Mouse (Mus musculus) adrenal gland, postnatal 36 days (tissue): Measurements from ENCODE around the gene Srarp. TPM values are rescaled to one million over a fixed set of nuclear protein-coding genes. Genes with fewer than 3 reads are reported as not detected.
A peak's percentile ranks its signal among the peaks of the same experiment; 100 is the strongest.

ENCODE experiments used
- DNase-seq, 2 experiments: peaks; one replicate each; pipeline ENCODE4 v3.0.0; 2021; ENCODE audit warnings: mixed read lengths in 1 of 2
- total RNA-seq, 2 experiments: library from RNA; stranded (reverse); gene quantifications; 2 replicates each; pipeline ENCODE4 v1.2.3; 2021

Srarp gene
- total RNA-seq, 2 experiments from 2014 or later = not detected

GRCm38 (mm10) chr4:141456193-141456938 lies 20.5 kb upstream of the Srarp start:
- DNase-seq = no peak

GRCm38 (mm10) chr4:141455526-141455925 lies 19.6 kb upstream of the Srarp start:
- DNase-seq = no peak

GRCm38 (mm10) chr4:141454581-141455350 lies 18.9 kb upstream of the Srarp start:
- peak; percentile 46 to 48 for DNase-seq

GRCm38 (mm10) chr4:141451916-141452450 lies 16.1 kb upstream of the Srarp start:
- peak; percentile 45 to 65 for DNase-seq

GRCm38 (mm10) chr4:141451251-141451650 lies 15.3 kb upstream of the Srarp start:
- DNase-seq = no peak

GRCm38 (mm10) chr4:141446211-141446610 lies 10.3 kb upstream of the Srarp start:
- DNase-seq = no peak

- DNase-seq = no peak
Measured at GRCm38 (mm10) chr4:141445328-141445720, 9.4 kb upstream of the Srarp start.

DNA sequence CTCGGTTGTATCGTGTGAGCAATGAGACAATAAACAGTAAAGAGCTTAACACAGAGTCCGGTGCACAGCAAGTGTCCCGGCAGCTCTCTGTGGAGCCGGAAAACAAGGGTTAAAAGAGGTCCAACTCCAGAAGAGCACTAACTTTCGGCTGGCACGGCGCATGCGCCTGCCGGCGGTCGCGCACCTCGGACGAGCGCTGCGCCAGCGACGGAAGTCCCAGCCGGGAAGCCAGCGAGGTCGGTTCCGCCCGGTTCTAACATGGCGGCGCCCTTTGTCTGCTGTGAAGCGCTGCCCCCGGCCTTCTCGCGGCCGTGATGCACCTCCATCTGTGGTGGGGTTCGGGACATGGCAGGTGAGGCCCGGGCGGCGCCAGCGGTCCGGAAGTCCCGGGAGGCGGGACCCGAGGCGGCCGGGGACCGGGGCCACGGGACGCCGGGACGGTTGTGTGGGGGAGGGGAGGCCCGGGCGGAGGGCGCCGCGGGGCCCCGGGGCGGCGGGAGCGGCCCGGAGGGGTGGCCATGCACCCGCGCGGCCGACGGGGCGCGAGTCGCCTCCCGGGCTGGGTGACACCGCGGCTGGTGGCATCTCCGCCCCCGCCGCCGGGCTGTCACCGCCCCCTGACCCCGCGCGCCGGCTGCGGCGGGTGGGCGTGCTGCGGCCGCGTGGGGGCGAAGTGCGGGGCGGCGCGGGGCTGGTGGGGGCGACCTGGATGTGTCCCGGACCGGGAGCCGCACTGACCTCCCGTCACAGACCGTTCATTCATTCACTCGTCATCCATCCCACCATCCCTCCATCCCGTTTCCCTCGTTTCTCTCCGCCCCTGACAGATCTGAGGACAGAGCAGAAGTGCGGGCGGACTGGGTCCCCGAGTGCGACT lies 8.8 kb upstream of the Srarp start, which contains the start of gene Zbtb17:
Gene Zbtb17 (plus strand): TSS at position 204 of the 877 bp plus-strand sequence.
- peak; percentile 92 to 95 for DNase-seq

DNA sequence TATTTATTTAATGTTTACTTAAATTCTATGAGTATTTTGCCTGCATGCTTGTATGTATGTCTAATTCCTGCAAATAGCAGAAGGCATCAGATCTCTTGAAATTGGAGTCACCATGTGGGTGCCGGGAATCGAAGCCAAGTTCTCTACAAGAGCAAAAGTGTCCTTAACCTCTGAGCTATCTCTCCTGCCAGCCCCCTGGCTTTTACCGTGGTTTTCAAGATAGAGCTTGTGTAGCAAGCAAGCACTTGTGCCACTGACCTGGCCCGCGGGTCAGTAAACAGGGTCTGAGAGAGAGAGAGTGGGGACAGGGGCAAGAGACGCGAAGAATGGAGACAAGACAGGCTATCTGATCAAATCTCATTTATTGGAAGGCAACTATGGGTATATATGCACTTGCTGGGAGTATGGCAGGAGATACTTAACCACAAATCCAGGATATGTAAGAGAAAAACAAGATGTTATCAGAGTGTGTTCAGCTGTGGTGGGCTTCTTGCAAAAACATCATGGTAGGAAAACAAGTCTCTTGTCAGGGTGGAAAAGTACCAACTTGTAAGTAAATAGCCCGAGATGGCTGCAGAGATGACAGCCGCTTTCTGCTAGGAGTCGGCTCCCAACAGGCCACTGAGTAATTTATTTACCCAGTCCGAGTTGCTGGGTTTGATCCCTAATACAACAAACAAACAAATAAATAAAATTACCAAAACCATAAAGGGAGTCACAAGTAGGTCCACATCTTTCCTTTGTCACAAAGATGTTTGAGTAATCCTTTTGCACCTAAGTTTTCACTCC lies 7.9 kb upstream of the Srarp start:
- no peak for DNase-seq

DNA sequence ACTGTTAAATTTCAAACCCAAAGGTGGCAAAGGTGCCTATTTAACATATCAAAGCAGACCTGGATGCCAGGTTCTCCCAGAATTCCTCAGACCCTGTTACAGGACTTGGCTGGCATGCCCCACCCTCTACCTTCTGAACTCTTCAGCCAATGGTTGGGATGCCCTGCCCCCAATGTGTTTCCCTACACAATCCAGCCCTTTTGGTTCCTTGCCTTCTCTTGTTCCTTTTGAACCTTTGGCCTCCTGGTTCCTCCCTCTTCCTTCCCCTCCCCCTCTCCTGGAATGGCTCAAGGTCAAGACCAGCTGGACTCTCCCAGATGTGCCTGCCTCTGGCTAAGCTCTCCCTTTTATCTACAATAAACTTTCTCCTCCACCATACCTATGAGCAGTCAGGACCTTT lies 5.0 kb upstream of the Srarp start:
- DNase-seq = no peak

- DNase-seq = no peak
Measured at GRCm38 (mm10) chr4:141439083-141439803, 3.3 kb upstream of the Srarp start.

DNA sequence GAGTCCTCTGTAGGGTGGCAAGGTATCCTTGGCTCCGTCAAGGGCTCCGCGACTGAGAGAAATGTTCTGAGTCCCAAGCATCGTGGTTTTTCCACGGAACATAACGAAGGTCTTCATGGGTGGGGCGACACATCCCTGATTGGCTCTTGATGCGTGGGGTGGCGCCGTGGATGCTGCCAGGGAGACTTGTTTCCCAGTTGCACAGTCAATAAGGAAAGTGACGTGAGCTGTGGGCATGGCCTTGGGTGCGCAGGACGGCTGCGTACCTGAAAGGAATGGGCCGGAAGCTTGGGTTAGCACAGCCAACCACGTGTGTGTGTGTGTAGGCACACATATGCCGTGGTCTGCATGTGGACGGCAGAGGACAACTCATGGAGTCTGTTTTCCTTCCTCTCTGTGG lies 2.7 kb downstream of the Srarp start:
- DNase-seq = no peak

GRCm38 (mm10) chr4:141432666-141433065 lies 3.2 kb downstream of the Srarp start:
- DNase-seq = peak in 1 of 2 experiments; percentile 53

GRCm38 (mm10) chr4:141430997-141431396 lies 4.9 kb downstream of the Srarp start:
- DNase-seq = peak; percentile 81 to 87

DNA sequence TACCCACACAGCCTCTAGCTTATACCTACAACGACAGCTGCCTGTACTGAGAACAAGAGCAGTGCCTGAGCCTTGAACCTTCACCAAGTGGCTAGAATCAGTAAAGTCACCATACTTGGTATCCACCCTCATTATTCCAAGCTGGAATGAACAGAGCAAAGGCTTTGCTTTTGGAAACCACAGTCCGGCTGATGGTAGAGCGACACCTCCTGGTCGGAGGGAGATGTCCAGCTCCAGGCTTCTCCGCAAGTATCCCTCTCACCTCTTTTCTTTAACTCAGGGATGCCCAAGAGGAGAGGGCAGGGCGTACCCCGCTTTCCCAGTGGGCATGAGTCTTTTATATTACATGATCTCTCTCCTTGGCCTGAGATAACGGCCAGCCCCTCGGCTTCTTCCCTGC lies 6.1 kb downstream of the Srarp start:
- DNase-seq = peak; percentile 41 to 68

- peak in 1 of 2 experiments; percentile 35 for DNase-seq
Measured at GRCm38 (mm10) chr4:141429381-141429780, 6.5 kb downstream of the Srarp start.

- DNase-seq = no peak
Measured at GRCm38 (mm10) chr4:141427921-141428320, 8.0 kb downstream of the Srarp start.

GRCm38 (mm10) chr4:141426796-141427745 lies 8.8 kb downstream of the Srarp start:
- no peak for DNase-seq
